Mouse (Mus musculus) kidney, postnatal 0 days (tissue): Measurements from ENCODE around the gene Tln2. TPM values are rescaled to one million over a fixed set of nuclear protein-coding genes. Genes with fewer than 3 reads are reported as not detected.

ENCODE experiments used
- ATAC-seq: fragments of 200-750 bp; cut with Nextera tagmentation; replicated peaks from 2 replicates; pipeline ENCODE4 v1.8.0; 2017; ENCODE audit warnings: low read depth, moderate number of reproducible peaks, moderate TSS enrichment, moderate library complexity; ENCODE audit not compliant: low FRiP score
- DNase-seq: peaks from one replicate; pipeline ENCODE4 v3.0.0-alpha.2; 2016; ENCODE audit warnings: low spot score
- H3K27ac ChIP-seq: fragments of 300-500 bp; sonication (generic); 2 replicates; pipeline ENCODE4 v1.5.1; 2014; ENCODE audit warnings: mild to moderate bottlenecking
- H3K27me3 ChIP-seq: fragments of 300-500 bp; sonication (generic); 2 replicates; pipeline ENCODE4 v1.6.1; 2014; ENCODE audit warnings: low read length, mixed read lengths; ENCODE audit not compliant: insufficient read depth
- H3K36me3 ChIP-seq: fragments of 300-500 bp; sonication (generic); 2 replicates; pipeline ENCODE4 v1.6.1; 2014; ENCODE audit warnings: low read length, mixed read lengths; ENCODE audit not compliant: insufficient read depth
- H3K4me1 ChIP-seq: fragments of 300-500 bp; sonication (generic); replicated peaks from 2 replicates; pipeline ENCODE4 v1.6.1; 2014; ENCODE audit warnings: antibody characterized with exemption, low read length, mixed read lengths; ENCODE audit not compliant: insufficient read depth
- H3K4me2 ChIP-seq: fragments of 300-500 bp; sonication (generic); 2 replicates; pipeline ENCODE4 v1.6.1; 2014; ENCODE audit warnings: mild to moderate bottlenecking, low read length, moderate library complexity, mixed read lengths
- H3K4me3 ChIP-seq: fragments of 300-500 bp; sonication (generic); replicated peaks from 2 replicates; pipeline ENCODE4 v1.5.1; 2014; ENCODE audit warnings: low read depth, low read length
- H3K9ac ChIP-seq: fragments of 300-500 bp; sonication (generic); 2 replicates; pipeline ENCODE4 v1.6.1; 2014; ENCODE audit warnings: low read depth, low read length
- H3K9me3 ChIP-seq: fragments of 300-500 bp; sonication (generic); replicated peaks from 2 replicates; pipeline ENCODE4 v1.6.1; 2016; ENCODE audit warnings: low read length, inconsistent platforms, mixed read lengths
- CTCF ChIP-seq: IDR thresholded peaks from 2 replicates; pipeline ENCODE4 v1.5.1; 2016; ENCODE audit warnings: antibody characterized with exemption, low read depth, mild to moderate bottlenecking, moderate library complexity
- WGBS: fragments of 180-500 bp; shearing (Covaris S2); extraction: QIAGEN DNeasy Blood & Tissue Kit; methylation state at CpG from one replicate; pipeline ENCODE4 v1.1.7; 2014; 5-methylcytosine and 5-hydroxymethylcytosine counted together
- polyA plus RNA-seq: library from polyadenylated mRNA; unstranded; fragments of >200 nt; fragmentation: Nextera tagmentation; extraction: Ambion mirVana; gene quantifications from 2 replicates; pipeline ENCODE4 v1.2.1, GENCODE M21; 2015

The Tln2 gene
- polyA plus RNA-seq, 1 experiment from 2014 or later, result 24.8 TPM

- H3K36me3 ChIP-seq, result no peaks in the 10 kb centered on the region
- H3K27me3 ChIP-seq, result no peaks in the 10 kb centered on the region
- DNase-seq, result no peak
- no peak overlapping the region for H3K4me3 ChIP-seq
- H3K4me2 ChIP-seq, result no peak overlapping the region
- TF ChIP-seq CTCF, result no peak
- ATAC-seq, result no peak
- no peak overlapping the region for H3K27ac ChIP-seq
- 0 out of 2 replicates have a peak, but pooled peaks cover 4% of the 10 kb centered on the region for H3K4me1 ChIP-seq
- no peak overlapping the region for H3K9ac ChIP-seq
- WGBS, result 56% methylated on average over 10 of the region's 10 CpGs
- no peaks in the 10 kb centered on the region for H3K9me3 ChIP-seq
Observed at GRCm38 (mm10) chr9:67581581-67582280, 22.2 kb upstream of the Tln2 start.

GRCm38 (mm10) chr9:67579541-67579940 lies 20.0 kb upstream of the Tln2 start:
- Histone ChIP-seq H3K27ac (no peak overlapping the region), H3K4me1 (0 out of 2 replicates have a peak, but pooled peaks cover 4% of the 10 kb centered on the region), H3K4me3 (no peak overlapping the region), H3K4me2 (no peak overlapping the region), H3K36me3 (no peaks in the 10 kb centered on the region), H3K9ac (no peak overlapping the region), H3K9me3 (no peaks in the 10 kb centered on the region), H3K27me3 (no peaks in the 10 kb centered on the region)
- DNase-seq (no peak), ATAC-seq (no peak)
- WGBS, result 96% methylated on average over 1 of the region's 1 CpGs
- no peak for TF ChIP-seq CTCF

GRCm38 (mm10) chr9:67574721-67575248 lies 15.3 kb upstream of the Tln2 start:
- ATAC-seq, result no peak
- TF ChIP-seq CTCF, result no peak
- no peaks in the 10 kb centered on the region for H3K27me3 ChIP-seq
- H3K27ac ChIP-seq, result no peak overlapping the region
- no peaks in the 10 kb centered on the region for H3K36me3 ChIP-seq
- no peaks in the 10 kb centered on the region for H3K4me1 ChIP-seq
- no peaks in the 10 kb centered on the region for H3K9me3 ChIP-seq
- H3K4me3 ChIP-seq, result no peak overlapping the region
- no peak overlapping the region for H3K9ac ChIP-seq
- 69% methylated on average over 7 of the region's 7 CpGs for WGBS
- no peak overlapping the region for H3K4me2 ChIP-seq
- DNase-seq, result no peak

- H3K9ac ChIP-seq, result no peak overlapping the region
- DNase-seq (no peak), ATAC-seq (no peak)
- H3K27ac ChIP-seq, result no peak overlapping the region
- no peak overlapping the region for H3K4me3 ChIP-seq
- H3K4me2 ChIP-seq, result no peak overlapping the region
- no peak for TF ChIP-seq CTCF
- H3K4me1 ChIP-seq, result no peaks in the 10 kb centered on the region
- H3K36me3 ChIP-seq, result no peaks in the 10 kb centered on the region
- no peaks in the 10 kb centered on the region for H3K27me3 ChIP-seq
- 63% methylated on average over 3 of the region's 3 CpGs for WGBS
- H3K9me3 ChIP-seq, result no peaks in the 10 kb centered on the region
Observed at GRCm38 (mm10) chr9:67573683-67573979, 14.1 kb upstream of the Tln2 start.

GRCm38 (mm10) chr9:67572790-67573682 lies 13.5 kb upstream of the Tln2 start:
- no peak for ATAC-seq
- H3K9ac ChIP-seq, result no peak overlapping the region
- no peak overlapping the region for H3K4me2 ChIP-seq
- no peak for TF ChIP-seq CTCF
- no peak overlapping the region for H3K4me3 ChIP-seq
- no peaks in the 10 kb centered on the region for H3K9me3 ChIP-seq
- H3K36me3 ChIP-seq, result no peaks in the 10 kb centered on the region
- no peaks in the 10 kb centered on the region for H3K4me1 ChIP-seq
- 52% methylated on average over 10 of the region's 10 CpGs for WGBS
- no peak for DNase-seq
- no peaks in the 10 kb centered on the region for H3K27me3 ChIP-seq
- H3K27ac ChIP-seq, result no peak overlapping the region

GRCm38 (mm10) chr9:67565801-67566258 lies 6.3 kb upstream of the Tln2 start:
- Histone ChIP-seq H3K4me1 (no peaks in the 10 kb centered on the region), H3K4me3 (no peak overlapping the region), H3K36me3 (no peaks in the 10 kb centered on the region), H3K27me3 (no peaks in the 10 kb centered on the region), H3K4me2 (no peak overlapping the region), H3K27ac (no peak overlapping the region), H3K9ac (no peak overlapping the region), H3K9me3 (no peaks in the 10 kb centered on the region)
- TF ChIP-seq CTCF, result no peak
- WGBS, result 69% methylated on average over 6 of the region's 6 CpGs
- no peak for ATAC-seq
- DNase-seq, result peak; percentile 44
